ENCODE assay signal across 11 mouse cellular contexts in the genomic region with DNA sequence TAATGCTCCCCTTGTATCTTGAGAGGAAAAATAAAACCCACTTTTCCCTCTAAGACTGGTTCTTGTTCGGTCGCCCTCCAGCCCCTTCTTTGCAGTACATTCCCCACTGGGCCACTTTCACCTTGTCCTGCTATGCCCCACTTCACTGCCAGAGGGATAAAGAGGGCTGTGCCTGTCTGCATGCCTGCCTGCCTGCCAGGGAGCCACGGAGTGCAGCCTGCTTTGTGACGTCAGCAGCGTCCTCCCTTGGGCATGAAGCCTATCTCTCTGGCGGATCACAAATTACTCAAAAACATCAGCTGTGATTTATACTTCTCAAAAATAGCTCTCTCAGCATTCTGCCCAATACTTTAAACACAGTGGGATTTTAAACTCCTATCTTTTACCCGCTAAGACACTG. TPM values are rescaled to one million over a fixed set of nuclear protein-coding genes. Genes with fewer than 3 reads are reported as not detected.
DNase-seq lines count a peak whose midpoint lies in the region; ATAC-seq lines count a peak whose summit lies in the region.
"Had no signal": no experiment of that assay in that cellular context is flagged by ENCODE, and none has a peak within 500 bp of the region (broad histone marks: within the 10 kb centered on the region; RNA-seq: fewer than 3 reads in every experiment).

No protein-coding gene starts in this region.

- no peak overlapping the region for H3K9ac ChIP-seq in kidney, embryonic 14.5 days (ENCODE audit: low read depth, low read length)
- H3K9ac ChIP-seq in forebrain, embryonic 16.5 days (replicated peaks; ENCODE audit: low read depth, low read length): no peak overlapping the region
- H3K9ac ChIP-seq: limb, embryonic 15.5 days had no signal

- no peaks in the 10 kb centered on the region for H3K9me3 ChIP-seq in kidney, embryonic 14.5 days (ENCODE audit: control insufficient read depth, low read length)
- no peaks in the 10 kb centered on the region for H3K9me3 ChIP-seq in forebrain, embryonic 16.5 days (ENCODE audit: control insufficient read depth, low read length)
- H3K9me3 ChIP-seq: G1E; limb, embryonic 15.5 days had no signal

- H3K27ac ChIP-seq in kidney, embryonic 14.5 days (ENCODE audit: low read depth, low read length): no peak overlapping the region
- H3K27ac ChIP-seq in forebrain, embryonic 16.5 days (ENCODE audit: low read length): no peak overlapping the region
- H3K27ac ChIP-seq: limb, embryonic 15.5 days had no signal

- H3K27me3 ChIP-seq in kidney, embryonic 14.5 days (ENCODE audit: control insufficient read depth, insufficient read depth, low read length): peaks cover 36% of the 10 kb centered on the region
- peaks cover 2% of the 10 kb centered on the region for H3K27me3 ChIP-seq in forebrain, embryonic 16.5 days (replicated peaks; ENCODE audit: control insufficient read depth, insufficient read depth, low read length)

- peak; percentile 12 for DNase-seq in kidney, adult 18-20 months
- peak; percentile 80 for DNase-seq in adrenal gland, postnatal 36 days
- peak; percentile 38 to 55 for DNase-seq in kidney, postnatal 4 days
- peak; percentile 34 to 44 for DNase-seq in right cerebral cortex, adult 2 months (ENCODE audit: low spot score in 2 of 2)
- DNase-seq in testis, postnatal 14 days (ENCODE audit: low spot score): no peak
- no peak for DNase-seq in spleen, postnatal 10 days (ENCODE audit: low spot score in 2 of 2)

- no peaks in the 10 kb centered on the region for H3K36me3 ChIP-seq in kidney, embryonic 14.5 days (ENCODE audit: control insufficient read depth, insufficient read depth, low read length)
- H3K36me3 ChIP-seq in forebrain, embryonic 16.5 days (ENCODE audit: control insufficient read depth, insufficient read depth): no peaks in the 10 kb centered on the region
- H3K36me3 ChIP-seq: G1E; limb, embryonic 15.5 days had no signal

- H3K4me2 ChIP-seq in kidney, embryonic 14.5 days (replicated peaks; ENCODE audit: low read depth, low read length): no peak overlapping the region
- H3K4me2 ChIP-seq in forebrain, embryonic 16.5 days (ENCODE audit: low read length): no peak overlapping the region
- H3K4me2 ChIP-seq: limb, embryonic 15.5 days had no signal

- H3K4me1 ChIP-seq in kidney, embryonic 14.5 days (ENCODE audit: control insufficient read depth, insufficient read depth, low read length): no peaks in the 10 kb centered on the region
- H3K4me1 ChIP-seq in forebrain, embryonic 16.5 days (replicated peaks; ENCODE audit: control insufficient read depth, insufficient read depth, low read length): peaks cover 5% of the 10 kb centered on the region

- 29% methylated on average over 7 of the region's 7 CpGs for WGBS in kidney, embryonic 14.5 days
- WGBS in forebrain, embryonic 16.5 days: 20% methylated on average over 7 of the region's 7 CpGs

- no peak overlapping the region for H3K4me3 ChIP-seq in kidney, embryonic 14.5 days (ENCODE audit: low read length)
- H3K4me3 ChIP-seq in forebrain, embryonic 16.5 days (replicated peaks; ENCODE audit: low read length): no peak overlapping the region
- H3K4me3 ChIP-seq: erythroblast, embryonic 14.5 days; limb, embryonic 15.5 days had no signal

- ATAC-seq in kidney, embryonic 14.5 days (ENCODE audit: low FRiP score, low TSS enrichment): no peak
- peak; percentile 76 for ATAC-seq in forebrain, embryonic 16.5 days

RNA-seq across cellular contexts. Expression of a gene that starts 6.2 kb away (rescaled TPM):
- polyA plus RNA-seq in kidney, embryonic 14.5 days (2014; fragmentation: Nextera tagmentation; extraction: Ambion mirVana): 0.09 and 0.39 TPM in 2 replicates
- total RNA-seq in adrenal gland, postnatal 36 days (2021): under 1 TPM; 0.40 to 0.63 TPM
- polyA plus RNA-seq in forebrain, embryonic 16.5 days (2015; fragmentation: Nextera tagmentation; extraction: Ambion mirVana): 2.1 and 3.0 TPM in 2 replicates
- polyA plus RNA-seq: erythroblast, embryonic 14.5 days had no signal

RNA-seq across cellular contexts. Expression of a gene that starts 6.3 kb away (rescaled TPM):
- polyA plus RNA-seq in kidney, embryonic 14.5 days (2014; fragmentation: Nextera tagmentation; extraction: Ambion mirVana): 0.86 and 1.3 TPM in 2 replicates
- total RNA-seq in adrenal gland, postnatal 36 days (2021): 10 to 100 TPM; 23.8 to 31.0 TPM
- 0.98 and 1.6 TPM in 2 replicates for polyA plus RNA-seq in forebrain, embryonic 16.5 days (2015; fragmentation: Nextera tagmentation; extraction: Ambion mirVana)
- polyA plus RNA-seq: G1E had no signal

Comparison
In these comparisons a context has a peak if more than half of its experiments do, and no peak if none do; other contexts are left out.
1. DNase-seq: peak in kidney, adult 18-20 months (single experiment), adrenal gland, postnatal 36 days (2 of 2), kidney, postnatal 4 days (2 of 2) and right cerebral cortex, adult 2 months (2 of 2); none in testis, postnatal 14 days (single experiment) and spleen, postnatal 10 days (0 of 2).